Mouse (Mus musculus) ovary, adult 18-20 months (tissue): ENCODE data around the gene Ppp1cc.

Source experiments
- DNase-seq: peaks from one replicate; pipeline ENCODE4 v3.0.0; 2022; ENCODE audit warnings: low spot score, mixed read lengths

Ppp1cc gene

DNA sequence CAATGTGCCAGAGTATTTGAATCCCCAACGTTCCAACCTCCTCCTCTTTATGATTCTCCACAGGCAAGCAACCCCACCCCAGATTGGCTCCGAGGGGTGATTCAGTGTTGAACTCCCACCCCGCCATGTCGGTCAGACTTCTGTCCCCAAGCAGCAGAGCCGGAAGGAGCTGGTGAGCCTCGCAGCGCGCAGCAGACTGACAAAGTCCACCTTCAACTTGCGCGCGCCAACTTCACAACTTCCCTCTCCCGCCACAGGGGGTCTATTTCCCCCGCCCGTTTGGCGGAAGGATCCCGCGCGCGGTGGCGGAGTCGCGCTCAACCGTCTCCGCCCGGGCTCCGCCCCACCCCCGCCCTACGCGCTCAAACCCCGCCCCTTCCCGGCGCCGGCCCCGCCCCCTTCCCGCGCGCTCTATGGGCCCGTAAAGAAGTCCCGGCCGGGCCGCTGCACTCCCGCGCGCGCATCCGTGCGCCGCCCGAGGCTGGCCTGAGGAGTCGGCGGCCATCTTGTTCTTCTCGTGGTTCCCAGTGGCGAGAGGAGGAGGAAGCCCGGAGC lies at the start of gene Ppp1cc:
TSS of gene Ppp1cc (plus strand) at position 452 of the 555 bp plus-strand sequence.
- DNase-seq: peak; percentile 86

DNA sequence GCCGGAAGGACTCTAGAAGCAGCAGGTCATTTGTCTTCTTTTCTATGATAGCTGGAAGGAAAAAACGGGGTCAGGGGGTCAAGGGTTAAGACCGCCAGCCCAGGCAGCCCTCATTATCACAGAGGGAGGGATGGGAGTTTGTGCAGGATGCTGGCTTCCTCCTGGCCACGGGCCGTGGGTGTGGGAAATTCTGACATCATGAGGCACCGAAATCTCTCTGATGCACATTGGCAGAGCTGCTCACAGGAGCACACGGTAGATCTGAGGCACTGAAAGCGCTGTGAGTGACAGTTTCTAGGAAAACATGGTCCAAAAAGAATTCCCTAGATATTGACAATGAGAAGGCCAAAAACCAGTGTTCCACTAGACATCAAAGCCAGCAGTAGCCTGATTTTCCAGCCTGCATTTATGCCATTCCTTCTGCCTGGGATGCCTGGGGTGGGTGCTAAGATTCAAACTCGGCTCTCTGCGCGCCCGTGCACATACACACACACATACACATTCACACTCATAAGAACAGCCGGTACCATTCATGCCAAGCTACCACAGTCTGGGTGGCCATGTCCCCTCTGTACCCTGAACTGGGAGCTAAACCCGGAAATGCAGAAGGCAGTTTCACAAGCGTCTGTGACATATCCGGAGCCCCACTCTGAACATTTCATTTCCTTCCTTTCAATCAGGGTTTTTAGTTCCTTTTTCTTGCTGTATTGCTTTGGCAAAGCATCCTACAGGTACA lies 48.6 kb upstream of the Ppp1cc start:
- no peak for DNase-seq

DNA sequence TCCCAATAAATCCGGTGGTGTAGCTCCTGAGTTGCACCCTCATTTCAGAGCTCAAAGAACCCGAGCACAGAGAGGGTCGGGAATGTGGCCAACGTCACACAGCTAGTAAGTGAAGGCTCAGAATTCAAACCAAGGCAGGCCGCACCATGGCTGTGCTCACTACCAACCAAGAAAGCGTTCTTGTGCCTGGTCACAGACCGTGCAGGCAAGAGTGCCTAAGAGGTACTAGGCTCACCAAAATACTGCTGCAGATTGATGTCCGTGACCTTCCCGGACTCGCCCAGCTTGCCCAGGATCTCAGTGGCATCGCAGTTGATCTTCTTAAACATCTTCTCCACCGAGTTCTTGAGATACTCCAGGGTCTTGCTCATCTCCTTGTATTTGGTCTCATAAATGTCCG lies 47.5 kb upstream of the Ppp1cc start:
- no peak for DNase-seq

DNA sequence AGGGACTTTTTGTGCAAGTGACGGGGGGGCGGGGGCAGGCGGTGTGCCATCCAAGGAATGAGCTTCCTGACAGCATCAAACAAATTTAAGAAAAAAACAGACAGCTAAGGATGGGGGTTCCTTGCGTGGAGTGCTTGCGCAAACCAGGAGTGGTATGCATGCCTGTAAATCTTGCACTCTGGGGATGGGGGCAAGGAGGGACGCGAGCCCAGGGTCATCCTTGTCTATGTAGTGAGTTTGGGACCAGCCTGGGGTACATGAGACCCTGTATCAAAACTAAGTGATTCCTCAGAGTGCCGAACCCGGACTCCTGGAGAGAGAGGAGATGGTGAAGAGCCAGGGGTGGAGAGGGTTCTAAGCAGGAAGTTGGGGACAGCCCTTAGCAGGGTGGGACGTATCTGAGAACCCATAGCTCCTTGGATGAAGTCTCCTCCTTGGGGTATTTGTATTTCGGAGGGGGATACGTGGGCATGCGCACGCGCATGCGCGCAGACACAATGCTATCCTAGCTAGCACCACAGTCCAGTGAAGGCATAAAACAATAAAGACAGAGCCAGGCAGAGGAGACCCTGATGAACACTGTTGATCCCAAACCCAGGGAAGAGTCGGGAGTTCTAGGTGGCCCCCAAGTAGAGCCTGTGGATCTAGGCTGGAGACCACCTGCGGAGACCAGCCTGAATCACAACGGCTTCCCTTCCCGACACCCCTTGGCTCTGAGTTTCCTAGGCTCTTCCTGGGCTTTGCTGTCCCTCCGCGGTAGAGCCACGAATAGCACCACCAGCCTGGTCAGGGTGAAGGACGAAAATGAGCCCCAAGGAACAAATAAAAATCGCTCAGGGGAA lies 46.8 kb upstream of the Ppp1cc start:
- DNase-seq: no peak

DNA sequence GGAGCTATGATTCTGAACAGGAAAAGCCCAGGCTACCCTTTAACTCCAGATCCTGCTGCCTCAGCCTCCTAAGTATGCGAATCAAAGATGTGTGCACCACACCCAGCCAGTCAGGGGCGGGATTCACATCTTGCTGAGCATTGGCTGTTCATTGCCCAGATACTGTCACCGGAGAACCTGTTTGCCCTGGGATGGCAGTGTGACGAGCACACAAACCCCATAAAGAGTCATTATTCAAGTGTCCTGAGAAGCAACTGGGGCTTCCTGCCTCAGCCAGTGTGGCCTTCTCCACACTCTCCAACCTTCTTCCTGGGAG lies 46.2 kb upstream of the Ppp1cc start:
- DNase-seq: no peak

DNA sequence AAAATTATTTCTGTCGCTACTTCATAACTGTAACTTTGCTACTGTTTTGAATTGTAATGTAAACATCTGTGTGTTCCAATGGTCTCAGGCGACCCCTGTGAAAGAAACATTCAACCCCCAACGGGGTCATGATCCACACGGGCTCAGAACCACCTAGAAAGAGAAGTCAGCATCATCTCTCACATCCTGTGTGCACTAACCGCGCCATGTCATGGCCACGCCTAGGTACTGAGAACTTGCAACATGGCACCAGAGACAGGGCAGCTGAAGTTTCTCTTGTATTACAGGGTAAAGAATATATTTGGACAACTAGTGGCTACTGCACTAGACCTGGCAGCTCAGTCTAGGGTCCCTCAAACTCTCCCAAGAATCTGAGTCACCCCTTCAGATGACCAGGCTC lies 44.6 kb upstream of the Ppp1cc start:
- no peak for DNase-seq

DNA sequence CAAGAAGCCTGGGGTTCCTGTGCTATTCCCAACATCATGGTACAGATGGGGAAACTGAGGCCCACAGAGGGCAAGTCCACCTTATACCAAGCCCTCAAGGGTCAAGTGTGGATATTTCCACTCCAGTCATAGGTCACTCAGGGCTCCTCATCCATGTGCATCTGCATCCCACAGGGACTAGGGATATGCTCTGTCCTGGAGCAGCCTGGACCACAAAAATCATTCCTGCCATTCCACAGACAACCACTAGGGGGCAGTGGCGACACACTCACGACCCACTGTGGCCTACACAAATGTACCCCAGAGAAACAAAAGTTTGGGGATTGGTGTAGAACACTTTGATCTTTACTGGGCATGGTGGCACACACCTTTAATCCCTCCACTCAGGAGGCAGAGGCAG lies 43.9 kb upstream of the Ppp1cc start:
- DNase-seq: no peak

DNA sequence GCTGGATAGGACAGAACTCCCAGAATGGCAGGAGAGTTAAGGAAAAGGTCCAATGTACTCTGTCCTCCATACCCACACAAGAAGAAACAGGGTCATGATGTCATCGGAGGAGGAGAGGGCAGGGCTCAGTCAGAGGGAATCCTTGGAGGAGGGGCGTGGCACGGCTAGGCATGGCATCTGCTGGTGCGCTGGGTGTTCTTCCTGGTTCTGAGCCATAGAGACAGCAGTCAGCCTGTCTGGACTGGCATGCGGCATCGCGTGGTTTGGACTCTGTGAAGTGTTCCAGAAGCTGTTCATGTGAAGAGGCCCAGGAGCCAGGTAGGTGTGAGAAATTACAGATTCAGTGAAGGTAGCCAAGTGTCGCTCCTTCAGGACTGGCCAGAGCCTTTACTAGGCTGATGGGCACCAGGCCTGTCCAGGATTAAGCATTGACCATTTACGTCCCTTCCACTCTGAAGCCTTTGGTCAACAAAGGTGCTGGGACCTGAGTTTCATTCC lies 42.8 kb upstream of the Ppp1cc start:
- no peak for DNase-seq

DNA sequence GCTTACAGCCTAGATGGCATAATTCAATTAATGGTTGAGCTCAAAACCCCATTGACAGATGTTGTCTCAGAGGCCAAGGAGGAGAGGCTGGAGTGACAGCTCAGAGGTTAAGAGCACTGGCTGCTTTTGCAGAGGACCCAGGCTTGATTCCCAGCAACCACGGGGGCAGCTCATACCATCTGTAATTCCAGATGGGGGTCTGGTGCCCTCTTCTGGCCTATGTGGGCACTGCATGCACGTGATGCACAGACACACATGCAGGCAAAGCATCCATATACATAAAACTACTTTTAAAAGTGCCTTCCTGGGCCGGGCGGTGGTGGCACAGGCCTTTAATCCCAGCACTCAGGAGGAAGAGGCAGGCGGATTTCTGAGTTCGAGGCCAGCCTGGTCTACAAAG lies 41.8 kb upstream of the Ppp1cc start:
- DNase-seq: no peak

DNA sequence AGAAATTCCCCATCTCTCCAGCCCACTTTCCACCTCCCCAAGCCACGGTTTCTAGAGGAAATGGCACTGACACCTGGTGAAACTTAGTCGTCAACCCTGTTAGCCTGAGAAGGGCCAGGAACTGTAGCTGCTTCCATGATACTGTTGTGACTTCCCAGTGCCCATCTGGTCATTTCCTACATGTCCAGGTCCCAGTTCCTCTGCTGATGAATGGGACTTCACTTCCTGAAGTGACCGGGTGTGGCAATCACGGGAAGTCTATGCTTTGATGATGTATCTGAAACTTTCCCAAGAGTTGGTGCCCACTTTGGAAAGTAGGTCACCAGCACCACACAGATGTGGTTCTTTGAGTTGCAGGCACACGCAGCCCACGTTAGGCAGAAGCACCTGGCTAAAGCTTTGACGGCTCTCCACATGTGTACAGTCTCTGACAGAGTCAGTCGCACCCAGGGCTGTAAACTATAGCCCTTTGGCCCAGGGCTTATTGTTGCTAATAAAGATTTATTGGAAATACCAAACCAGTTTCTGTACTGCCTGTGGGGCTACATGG lies 32.8 kb upstream of the Ppp1cc start:
- DNase-seq: no peak

DNA sequence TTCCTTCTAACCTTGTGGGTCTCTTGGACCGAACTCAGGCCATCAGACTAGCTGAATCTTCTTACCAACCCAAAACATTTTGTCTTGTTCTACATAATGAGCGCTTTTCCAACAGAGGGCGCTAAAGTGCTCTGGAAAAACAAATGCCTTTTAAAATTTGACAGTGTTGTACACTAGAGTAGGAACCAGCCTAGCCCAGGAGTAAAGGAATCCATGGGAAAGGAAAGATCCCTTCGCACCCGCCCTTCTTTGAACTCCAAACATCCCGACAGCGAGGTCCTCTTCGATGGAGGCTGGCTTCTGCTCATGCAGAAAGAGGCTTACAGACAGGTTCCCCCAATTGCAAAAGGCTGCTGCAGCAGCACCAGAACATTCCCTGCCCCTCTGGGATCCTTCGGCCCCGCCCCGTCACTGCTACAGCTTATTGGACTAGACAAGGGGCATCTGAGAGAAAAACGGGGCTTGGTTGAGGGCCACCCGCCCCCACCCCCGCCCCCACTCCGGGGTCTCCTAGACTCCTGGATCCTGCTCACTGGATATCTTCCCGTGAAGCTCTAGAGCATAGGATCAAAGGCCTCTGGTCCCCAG lies 28.9 kb upstream of the Ppp1cc start:
- DNase-seq: peak; percentile 34

DNA sequence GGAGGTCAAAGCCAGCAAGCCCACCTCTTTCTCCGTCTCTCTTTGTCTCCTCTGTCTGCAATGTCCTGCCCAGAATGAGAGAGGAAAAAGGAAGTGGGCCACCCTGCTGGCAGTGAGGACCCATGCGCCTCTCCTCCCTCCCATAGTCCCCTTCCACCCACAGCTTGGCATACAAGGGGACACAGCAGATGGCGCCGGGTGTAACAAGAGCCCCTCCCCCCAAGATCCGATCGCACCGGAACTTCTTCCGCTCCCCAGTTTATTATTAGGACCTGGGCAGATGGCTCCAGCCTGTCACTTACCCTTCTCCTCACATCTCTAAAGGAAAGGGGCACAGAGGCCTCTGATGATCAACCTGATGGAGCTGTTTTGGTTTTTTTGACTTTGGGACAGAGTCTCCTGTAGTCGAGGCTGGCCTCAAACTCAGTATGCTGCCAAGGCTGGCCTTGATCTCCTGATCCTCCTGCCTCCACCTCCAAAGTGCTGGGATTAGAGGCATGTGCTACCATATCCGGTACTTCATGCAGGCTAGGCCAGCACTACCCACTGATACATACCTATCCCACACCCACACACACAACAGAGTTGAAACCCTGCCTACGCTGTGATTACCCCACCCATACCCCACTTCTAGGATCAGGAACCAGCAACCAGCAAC lies 27.6 kb upstream of the Ppp1cc start:
- no peak for DNase-seq

DNA sequence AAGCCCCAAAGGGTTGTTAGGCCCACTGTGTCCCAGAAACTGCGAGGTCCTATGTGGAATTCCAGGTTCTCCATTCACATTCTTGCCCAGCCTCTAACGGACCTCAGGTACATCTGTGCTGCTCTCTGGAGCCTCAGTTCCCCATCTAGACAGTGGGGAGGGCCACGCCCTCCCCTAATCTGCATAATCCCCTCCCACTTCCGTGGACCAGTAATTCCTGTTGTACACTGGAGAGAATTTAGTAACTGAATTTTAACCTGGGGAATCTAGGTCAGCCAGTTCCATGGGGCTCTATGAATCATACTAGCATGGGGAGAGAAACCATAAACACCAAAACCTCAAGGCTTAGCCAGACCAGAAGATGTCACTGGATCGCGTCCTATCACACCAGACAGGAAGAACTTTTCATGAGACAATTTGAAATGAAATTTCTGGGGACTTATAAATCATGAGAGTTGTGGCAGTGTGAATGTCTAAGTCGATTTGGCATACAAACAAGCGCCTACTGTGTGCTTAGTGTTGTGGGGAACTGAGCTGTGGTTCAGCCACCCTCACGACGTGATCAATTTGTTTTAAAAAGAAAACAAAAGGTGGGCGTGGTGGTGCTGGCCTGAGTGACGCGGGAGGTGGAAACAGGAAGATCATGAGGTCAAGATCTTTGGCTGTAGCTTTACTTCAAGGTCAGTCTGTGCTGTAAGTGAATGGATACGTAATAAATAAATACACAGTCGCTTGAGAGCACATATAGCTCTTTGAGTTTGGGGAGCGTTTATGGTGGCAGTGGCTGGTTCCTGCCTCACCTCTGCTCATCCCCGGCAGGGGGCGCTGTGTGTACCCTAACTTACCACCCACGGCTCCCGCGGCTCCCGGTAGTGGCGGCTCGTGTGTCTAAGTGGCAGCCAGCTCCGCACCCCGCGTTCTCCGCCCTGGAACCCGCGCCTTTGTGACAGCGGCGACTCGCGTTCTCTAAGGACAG lies 26.7 kb upstream of the Ppp1cc start:
- DNase-seq: peak; percentile 59

DNA sequence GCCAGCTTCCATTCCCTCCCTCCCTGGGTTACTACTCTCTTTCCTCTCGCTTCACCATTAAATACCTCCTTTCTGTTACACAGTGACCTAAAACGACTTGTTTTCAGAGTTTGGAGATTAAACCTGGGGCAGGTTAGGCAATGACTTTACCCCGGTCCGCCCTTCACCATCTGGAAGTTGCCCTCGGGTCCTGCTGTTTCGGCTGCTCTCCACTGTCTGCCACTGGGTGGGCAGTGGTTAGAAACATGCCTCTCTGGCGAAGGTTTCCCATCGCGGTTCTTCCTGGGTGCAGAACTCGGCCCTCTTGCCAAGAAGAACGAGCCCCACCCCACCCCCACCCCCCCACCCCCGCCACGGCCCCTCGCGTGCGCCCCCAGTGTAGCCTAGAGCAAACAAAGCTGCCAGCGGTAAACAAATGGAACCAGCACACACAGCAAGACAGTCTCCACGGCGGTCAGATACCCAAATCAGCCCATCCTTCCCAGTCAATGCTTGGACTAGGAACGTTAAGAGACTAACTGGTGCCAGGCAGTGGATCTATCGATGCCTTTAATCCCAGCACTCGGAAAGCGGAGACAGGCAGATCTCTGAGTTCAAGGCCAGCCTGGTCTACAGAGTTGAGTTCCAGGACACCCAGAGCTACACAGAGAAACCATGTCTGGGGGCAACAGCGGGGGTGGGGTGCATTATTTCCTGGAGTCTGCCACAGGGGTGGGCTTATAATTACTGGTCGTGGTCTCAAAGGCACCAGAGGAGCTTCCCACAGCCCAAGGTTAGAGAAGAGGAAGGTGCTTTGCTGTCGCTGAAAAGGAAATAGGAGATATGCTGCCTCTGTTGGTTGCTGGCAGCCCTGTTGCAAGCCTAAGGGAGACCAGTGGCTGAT lies 25.7 kb upstream of the Ppp1cc start:
- DNase-seq: no peak

DNA sequence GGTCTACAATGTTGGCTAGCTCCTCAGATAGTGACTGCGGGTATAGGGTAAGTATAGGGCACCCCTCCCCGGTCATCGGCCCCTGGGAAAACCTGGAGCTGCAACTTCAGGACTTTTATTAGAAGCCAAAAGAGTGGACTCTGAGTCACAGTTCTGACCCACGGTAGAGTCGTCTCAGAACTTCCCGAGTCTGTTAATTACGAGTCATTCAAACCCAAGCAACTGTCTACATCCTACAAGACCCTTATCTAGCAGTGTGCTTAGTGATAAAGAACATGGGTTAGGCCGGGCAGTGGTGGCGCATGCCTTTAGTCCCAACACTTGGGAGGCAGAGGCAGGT lies 25.1 kb upstream of the Ppp1cc start:
- DNase-seq: no peak

DNA sequence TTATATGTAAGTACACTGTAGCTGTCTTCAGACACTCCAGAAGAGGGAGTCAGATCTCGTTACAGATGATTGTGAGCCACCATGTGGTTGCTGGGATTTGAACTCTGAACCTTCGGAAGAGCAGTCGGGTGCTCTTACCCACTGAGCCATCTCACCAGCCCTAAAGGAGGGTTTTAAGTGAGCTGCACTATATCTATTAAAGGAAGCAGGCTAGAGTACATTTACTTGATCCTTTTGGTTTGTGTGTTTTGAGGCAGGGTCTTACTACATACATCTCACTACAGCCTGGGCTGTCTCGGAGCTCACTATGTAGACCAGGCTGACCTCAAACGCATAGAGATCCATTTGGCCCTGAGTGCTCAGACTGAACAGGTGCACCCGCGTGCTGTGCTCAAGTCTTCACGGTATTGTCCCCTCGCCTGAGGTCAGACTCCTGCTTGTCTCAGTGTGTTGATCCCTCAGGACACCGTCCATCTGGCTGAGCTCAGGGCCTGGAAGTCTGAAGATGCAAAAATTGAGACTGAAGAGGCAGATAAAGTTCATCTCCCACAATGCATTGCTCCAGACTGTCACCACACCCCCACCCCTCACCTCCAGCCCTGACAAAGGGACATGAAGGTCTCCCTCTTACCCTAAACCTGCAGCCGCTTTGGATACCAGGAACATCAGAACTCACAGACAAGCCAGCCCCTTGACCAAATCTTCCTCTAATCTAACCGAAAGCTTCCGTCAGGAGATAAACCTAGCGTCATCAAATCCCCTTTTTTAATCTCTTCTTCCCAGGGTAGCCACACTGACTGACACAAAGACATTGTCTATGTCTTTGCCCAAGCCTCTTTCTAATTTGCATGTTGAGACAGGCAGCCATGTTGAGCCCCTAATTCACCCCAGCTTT lies 23.4 kb upstream of the Ppp1cc start:
- no peak for DNase-seq

DNA sequence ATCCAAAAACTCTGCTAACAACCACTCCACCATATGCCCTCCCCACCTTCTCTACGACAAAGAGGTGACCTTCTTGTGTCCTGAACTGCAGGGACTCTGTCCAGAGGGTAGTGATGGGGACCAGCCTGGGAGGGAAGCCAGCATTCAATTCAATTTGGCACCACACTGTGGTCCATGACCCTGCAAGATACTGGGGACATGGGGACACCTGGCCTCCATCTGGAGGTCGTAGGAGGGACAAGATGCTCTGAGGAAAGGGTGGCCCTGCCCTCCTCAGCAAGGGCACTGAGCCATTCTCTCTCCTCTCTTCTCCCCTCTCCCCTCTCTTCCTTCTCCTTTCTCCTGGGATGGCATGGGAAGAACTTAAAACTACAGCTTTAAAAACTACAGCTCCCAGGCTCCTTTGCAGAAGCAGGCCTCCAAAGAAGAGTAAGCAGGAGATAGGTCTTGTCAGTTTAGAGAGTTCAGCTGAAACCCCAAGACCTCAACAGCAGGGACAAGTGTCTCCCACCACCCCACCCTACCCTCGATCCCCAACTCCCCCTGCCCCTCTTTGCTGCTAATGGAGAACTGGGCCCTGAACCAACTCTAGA lies 22.7 kb upstream of the Ppp1cc start:
- no peak for DNase-seq
